Mouse (Mus musculus) thymus, adult 2 months (tissue): ENCODE measurements around the gene Tcirg1.

Experiments
- CTCF ChIP-seq: fragments of 200-500 bp; IDR thresholded peaks from 2 replicates; pipeline ENCODE4 v1.5.1; 2012; ENCODE audit warnings: mild to moderate bottlenecking, control low read depth, low read length, moderate library complexity, borderline replicate concordance; ENCODE audit not compliant: control insufficient read depth, poor library complexity, insufficient read depth; ENCODE audit errors: extremely low read depth
- POLR2A ChIP-seq: fragments of 200-500 bp; IDR thresholded peaks from 2 replicates; pipeline ENCODE4 v1.6.1; 2012; ENCODE audit warnings: mild to moderate bottlenecking, low read length, control low read depth, moderate library complexity; ENCODE audit not compliant: control insufficient read depth, poor library complexity, insufficient read depth; ENCODE audit errors: extremely low read depth

DNA sequence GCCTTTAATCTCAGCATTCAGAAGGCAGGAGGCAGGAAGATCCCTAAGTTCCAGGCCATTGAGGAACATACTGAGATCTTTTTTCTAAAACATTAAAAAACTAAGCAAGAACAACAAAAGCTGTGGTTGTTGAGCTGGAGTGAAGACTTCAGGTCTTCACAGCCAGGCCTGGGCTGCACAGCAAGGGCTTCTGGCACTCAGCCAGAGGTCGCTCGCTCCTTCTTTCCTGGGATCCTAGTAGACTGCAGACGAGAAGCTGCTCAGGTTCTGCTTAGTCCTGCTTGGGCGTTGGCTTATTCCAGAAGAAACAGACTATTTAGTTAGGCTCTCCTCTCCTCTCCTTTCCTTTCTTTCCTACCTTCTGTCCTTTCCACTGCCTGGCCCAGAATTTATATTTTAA, 34.6 kb downstream of the Tcirg1 start:
- TF ChIP-seq CTCF (no peak), POLR2A (no peak)
